Mouse (Mus musculus) midbrain, postnatal 0 days (tissue): ENCODE results near the gene H2-T22. TPM values are rescaled to one million over a fixed set of nuclear protein-coding genes. Genes with fewer than 3 reads are reported as not detected.
"Not testable (repeated sequence)": the region's sequence is repeated elsewhere in the genome, so short reads cannot be mapped to it uniquely, and the experiment has no call there.

ENCODE experiments used
- ATAC-seq: fragments of 200-750 bp; cut with Nextera tagmentation; 2 replicates; pipeline ENCODE4 v1.8.0; 2017; ENCODE audit warnings: moderate number of reproducible peaks, mild to moderate bottlenecking, moderate TSS enrichment, moderate library complexity; ENCODE audit not compliant: low FRiP score
- DNase-seq: peaks from one replicate; pipeline ENCODE4 v3.0.0-alpha.2; 2015; ENCODE audit warnings: low spot score
- H3K27ac ChIP-seq: fragments of 300-500 bp; sonication (generic); 2 replicates; pipeline ENCODE4 v1.5.1; 2014; ENCODE audit warnings: low read depth, mild to moderate bottlenecking, low read length, mixed read lengths
- H3K27me3 ChIP-seq: fragments of 300-500 bp; sonication (generic); 2 replicates; pipeline ENCODE4 v1.6.1; 2014; ENCODE audit warnings: low read length, control low read depth, mixed read lengths; ENCODE audit not compliant: insufficient read depth
- H3K36me3 ChIP-seq: fragments of 300-500 bp; sonication (generic); 2 replicates; pipeline ENCODE4 v1.6.1; 2014; ENCODE audit warnings: low read length, control low read depth, mixed read lengths; ENCODE audit not compliant: insufficient read depth
- H3K4me1 ChIP-seq: fragments of 300-500 bp; sonication (generic); 2 replicates; pipeline ENCODE4 v1.6.1; 2014; ENCODE audit warnings: mild to moderate bottlenecking, control low read depth, antibody characterized with exemption, low read length, mixed read lengths; ENCODE audit not compliant: insufficient read depth
- H3K4me2 ChIP-seq: fragments of 300-500 bp; sonication (generic); 2 replicates; pipeline ENCODE4 v1.6.1; 2014; ENCODE audit warnings: low read depth, mild to moderate bottlenecking, low read length, mixed read lengths; ENCODE audit not compliant: poor library complexity, severe bottlenecking
- H3K4me3 ChIP-seq: fragments of 300-500 bp; sonication (generic); 2 replicates; pipeline ENCODE4 v1.5.1; 2014; ENCODE audit warnings: low read depth, mild to moderate bottlenecking, low read length, moderate library complexity
- H3K9ac ChIP-seq: fragments of 300-500 bp; sonication (generic); replicated peaks from 2 replicates; pipeline ENCODE4 v1.6.1; 2014; ENCODE audit warnings: mild to moderate bottlenecking, low read length, moderate library complexity, mixed read lengths; ENCODE audit not compliant: poor library complexity, severe bottlenecking
- H3K9me3 ChIP-seq: fragments of 300-500 bp; sonication (generic); 2 replicates; pipeline ENCODE4 v1.6.1; 2016; ENCODE audit warnings: low read length, control low read depth
- CTCF ChIP-seq: IDR thresholded peaks from 2 replicates; pipeline ENCODE4 v1.5.1; 2016; ENCODE audit warnings: antibody characterized with exemption, mild to moderate bottlenecking
- WGBS: fragments of 180-500 bp; shearing (Covaris S2); extraction: QIAGEN DNeasy Blood & Tissue Kit; methylation state at CpG from one replicate; pipeline ENCODE4 v1.1.7; 2014; 5-methylcytosine and 5-hydroxymethylcytosine counted together
- polyA plus RNA-seq: library from polyadenylated mRNA; unstranded; fragments of >200 nt; fragmentation: Nextera tagmentation; extraction: Ambion mirVana; gene quantifications from 2 replicates; pipeline ENCODE4 v1.2.1, GENCODE M21; 2015
- total RNA-seq: library from RNA; depleted of rRNA; stranded (reverse); fragments of >200 nt; gene quantifications from 2 replicates; pipeline ENCODE4 v1.2.3, GENCODE M21; 2014

Gene H2-T22
- total and polyA plus RNA-seq, 2 experiments from 2014 or later: 7.1 to 11.5 TPM

DNA sequence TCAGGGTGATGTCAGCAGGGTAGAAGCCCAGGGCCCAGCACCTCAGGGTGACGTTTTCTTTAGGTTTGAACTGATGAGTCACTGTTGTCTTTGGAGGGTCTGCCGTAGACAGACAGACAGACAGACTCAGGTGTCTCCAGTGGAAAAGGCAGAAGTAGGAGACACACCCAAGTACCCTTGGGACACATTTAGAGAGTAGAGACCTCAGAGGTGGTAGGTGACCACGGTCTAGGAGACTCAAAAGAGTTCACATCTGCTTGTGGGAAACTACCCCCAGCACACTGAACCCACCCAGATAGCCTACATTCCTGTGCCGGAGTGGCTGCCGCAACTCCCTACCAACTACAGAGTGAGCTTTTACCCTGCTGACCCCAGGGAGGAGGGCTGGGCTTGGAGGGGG, 27.6 kb downstream of the H2-T22 start:
- H3K9me3 ChIP-seq: no peaks in the 10 kb centered on the region
- no peak overlapping the region for H3K27ac ChIP-seq
- H3K4me2 ChIP-seq: no peak overlapping the region
- DNase-seq (no peak), ATAC-seq (no peak)
- no peak overlapping the region for H3K4me3 ChIP-seq
- peaks cover 14% of the 10 kb centered on the region for H3K36me3 ChIP-seq
- no peak overlapping the region for H3K9ac ChIP-seq
- no peak for TF ChIP-seq CTCF
- H3K4me1 ChIP-seq: no peaks in the 10 kb centered on the region
- 95% methylated on average over 5 of the region's 5 CpGs for WGBS
- H3K27me3 ChIP-seq: no peaks in the 10 kb centered on the region

DNA sequence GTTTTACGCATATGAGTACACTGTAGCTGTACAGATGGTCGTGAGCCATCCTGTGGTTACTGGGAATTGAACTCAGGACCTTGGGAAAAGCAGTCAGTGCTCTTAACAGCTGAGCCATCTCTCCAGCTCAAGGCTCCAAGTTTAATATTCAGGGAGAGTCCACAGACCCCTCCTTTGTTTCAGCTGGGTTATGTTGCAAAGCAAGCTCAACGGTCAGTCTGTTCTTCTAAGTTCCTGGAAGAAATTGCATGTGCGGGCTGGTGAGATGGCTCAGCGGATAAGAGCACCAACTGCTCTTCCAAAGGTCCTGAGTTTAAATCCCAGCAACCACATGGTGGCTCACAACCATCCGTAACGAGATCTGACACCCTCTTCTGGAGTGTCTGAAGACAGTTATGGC, 38.1 kb downstream of the H2-T22 start:
- not testable (repeated sequence) for H3K4me2 ChIP-seq, DNase-seq, H3K9me3 ChIP-seq, ATAC-seq, H3K4me3 ChIP-seq, H3K27me3 ChIP-seq, H3K27ac ChIP-seq, H3K9ac ChIP-seq, H3K36me3 ChIP-seq, H3K4me1 ChIP-seq
- WGBS: 91% methylated on average over 7 of the region's 7 CpGs

DNA sequence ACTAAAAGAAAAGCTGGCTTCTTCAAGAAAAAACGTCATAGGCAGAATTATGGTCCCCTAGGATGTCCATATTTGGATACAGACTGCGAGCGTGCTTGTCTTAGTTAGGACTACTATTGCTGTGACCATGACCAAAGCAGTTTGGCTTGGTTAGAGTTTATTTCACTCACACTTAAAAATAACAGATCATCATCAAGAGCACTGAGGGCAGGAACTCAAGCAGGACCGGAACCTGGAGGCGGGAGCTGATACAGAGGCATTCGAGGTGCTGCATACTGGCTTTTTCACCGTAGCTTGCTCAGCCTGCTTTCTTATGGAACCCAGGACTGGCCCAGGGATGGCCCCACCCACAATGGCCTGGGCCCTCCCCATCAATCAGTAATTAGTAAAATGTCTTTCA, 39.2 kb downstream of the H2-T22 start:
- no peak overlapping the region for H3K9ac ChIP-seq
- no peaks in the 10 kb centered on the region for H3K27me3 ChIP-seq
- no peaks in the 10 kb centered on the region for H3K4me1 ChIP-seq
- no peak overlapping the region for H3K4me2 ChIP-seq
- no peaks in the 10 kb centered on the region for H3K36me3 ChIP-seq
- DNase-seq (no peak), ATAC-seq (no peak)
- no peak overlapping the region for H3K4me3 ChIP-seq
- no peak overlapping the region for H3K27ac ChIP-seq
- 94% methylated on average over 7 of the region's 7 CpGs for WGBS
- TF ChIP-seq CTCF: no peak
- no peaks in the 10 kb centered on the region for H3K9me3 ChIP-seq

DNA sequence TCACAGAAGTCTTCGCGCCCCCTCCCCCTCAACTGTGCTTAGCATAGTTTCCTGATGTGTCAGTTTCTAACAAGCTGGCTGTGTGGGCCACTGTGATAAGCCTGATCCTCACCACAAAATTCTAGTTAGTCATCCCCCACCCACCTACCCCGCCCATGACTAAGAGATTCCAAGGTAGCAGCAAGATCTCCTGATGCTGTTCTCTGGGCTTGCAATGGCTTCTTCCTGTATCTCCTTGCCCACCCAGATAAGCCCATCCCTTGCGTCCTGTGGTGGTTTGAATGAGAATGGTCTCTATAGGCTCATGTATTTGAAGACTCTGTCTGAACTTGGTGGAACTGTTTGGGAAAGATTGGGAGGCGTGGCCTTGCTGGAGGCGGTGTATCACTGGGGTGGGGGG, 40.6 kb downstream of the H2-T22 start:
- H3K4me2 ChIP-seq: no peak overlapping the region
- H3K9me3 ChIP-seq: no peaks in the 10 kb centered on the region
- H3K27ac ChIP-seq: no peak overlapping the region
- no peaks in the 10 kb centered on the region for H3K36me3 ChIP-seq
- no peaks in the 10 kb centered on the region for H3K27me3 ChIP-seq
- H3K9ac ChIP-seq: no peak overlapping the region
- ATAC-seq (no peak), DNase-seq (no peak)
- no peaks in the 10 kb centered on the region for H3K4me1 ChIP-seq
- H3K4me3 ChIP-seq: no peak overlapping the region
- TF ChIP-seq CTCF: no peak
- 97% methylated on average over 6 of the region's 6 CpGs for WGBS

DNA sequence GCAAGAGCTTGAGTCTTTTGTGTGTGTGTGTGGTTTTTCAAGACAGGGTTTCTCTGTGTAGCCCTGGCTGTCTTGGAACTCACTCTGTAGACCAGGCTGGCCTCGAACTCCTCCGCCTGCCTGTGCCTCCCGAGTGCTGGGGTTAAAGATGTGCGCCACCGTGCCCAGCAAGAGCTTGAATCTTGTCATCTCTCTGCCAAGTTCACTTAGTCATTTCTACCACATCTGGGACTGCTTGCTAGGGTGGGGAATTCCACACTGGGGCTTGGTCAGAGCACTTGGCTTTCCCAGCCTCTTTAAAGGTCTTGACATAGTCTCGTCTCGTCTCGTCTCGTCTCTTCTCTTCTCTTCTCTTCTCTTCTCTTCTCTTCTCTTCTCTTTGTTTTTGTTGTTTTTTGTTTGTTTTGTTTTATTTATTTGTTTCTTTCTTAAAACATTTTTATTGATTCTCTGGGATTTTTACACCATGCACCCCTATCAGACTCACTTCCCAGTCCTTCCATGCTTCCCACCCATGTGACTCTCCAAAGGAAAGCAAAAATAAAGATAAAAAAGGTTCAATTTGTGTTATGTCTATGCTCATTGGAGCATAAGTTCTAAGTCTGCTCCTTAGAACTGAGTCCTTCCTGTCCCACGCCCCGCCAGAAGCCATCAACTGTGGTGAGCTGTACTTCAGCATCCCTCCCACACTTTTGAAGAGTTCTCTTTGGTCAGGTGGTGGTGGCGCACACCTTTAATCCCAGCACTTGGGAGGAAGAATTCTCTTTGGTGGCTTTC, 41.2 kb downstream of the H2-T22 start:
- ATAC-seq: no peak
- no peak overlapping the region for H3K27ac ChIP-seq
- H3K36me3 ChIP-seq: no peaks in the 10 kb centered on the region
- no peak for TF ChIP-seq CTCF
- DNase-seq: no peak
- H3K4me2 ChIP-seq: no peak overlapping the region
- H3K4me1 ChIP-seq: no peaks in the 10 kb centered on the region
- no peaks in the 10 kb centered on the region for H3K9me3 ChIP-seq
- no peak overlapping the region for H3K9ac ChIP-seq
- 95% methylated on average over 12 of the region's 12 CpGs for WGBS
- no peak overlapping the region for H3K4me3 ChIP-seq
- no peaks in the 10 kb centered on the region for H3K27me3 ChIP-seq

DNA sequence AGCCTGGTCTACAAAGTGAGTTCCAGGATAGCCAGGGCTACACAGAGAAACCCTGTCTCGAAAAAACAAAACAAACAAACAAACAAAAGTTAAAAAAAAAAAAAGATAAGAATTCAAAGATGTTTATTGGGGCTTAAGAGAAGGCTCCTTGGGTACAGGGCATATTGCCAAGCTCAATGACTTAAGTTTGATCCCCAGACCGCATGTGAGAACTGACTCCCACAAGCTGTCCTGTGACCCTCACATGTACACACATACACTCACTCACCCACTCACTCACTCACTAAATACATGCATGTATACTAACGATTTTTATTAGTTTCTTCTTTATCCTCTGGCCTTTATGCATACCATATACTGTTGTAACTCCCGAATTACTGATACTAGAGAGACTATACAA, 42.2 kb downstream of the H2-T22 start:
- no peaks in the 10 kb centered on the region for H3K27me3 ChIP-seq
- no peak overlapping the region for H3K9ac ChIP-seq
- H3K36me3 ChIP-seq: no peaks in the 10 kb centered on the region
- no peaks in the 10 kb centered on the region for H3K9me3 ChIP-seq
- WGBS: 88% methylated on average over 4 of the region's 4 CpGs
- no peak for DNase-seq
- H3K4me3 ChIP-seq: no peak overlapping the region
- no peak overlapping the region for H3K27ac ChIP-seq
- no peak for ATAC-seq
- H3K4me2 ChIP-seq: no peak overlapping the region
- no peak for TF ChIP-seq CTCF
- H3K4me1 ChIP-seq: no peaks in the 10 kb centered on the region; the same call in 1 of the 2 replicates
